Mouse (Mus musculus) embryonic facial prominence, embryonic 11.5 days (tissue): ENCODE measurements at regions not wholly inside any gene's neighbourhood (a gene's known extent, or its start where the extent isn't known, plus 50 kb on each side); places are given as distances from the start of the nearest gene placed in this dataset.

ENCODE experiments used
- ATAC-seq: fragments of 200-750 bp; cut with Nextera tagmentation; replicated peaks from 2 replicates; pipeline ENCODE4 v1.8.0; 2017; ENCODE audit warnings: low read depth; ENCODE audit not compliant: insufficient number of reproducible peaks, low FRiP score, low TSS enrichment
- DNase-seq: peaks from one replicate; pipeline ENCODE4 v3.0.0-alpha.2; 2015; ENCODE audit warnings: low spot score
- H3K27ac ChIP-seq: fragments of 300-500 bp; sonication (generic); replicated peaks from 2 replicates; pipeline ENCODE4 v1.5.1; 2014; ENCODE audit warnings: mild to moderate bottlenecking, low read depth, low read length, control low read depth
- H3K27me3 ChIP-seq: fragments of 300-500 bp; sonication (generic); 2 replicates; pipeline ENCODE4 v1.6.1; 2014; ENCODE audit warnings: mild to moderate bottlenecking, low read length, moderate library complexity, mixed read lengths; ENCODE audit not compliant: control insufficient read depth, insufficient read depth
- H3K36me3 ChIP-seq: fragments of 300-500 bp; sonication (generic); replicated peaks from 2 replicates; pipeline ENCODE4 v1.6.1; 2014; ENCODE audit warnings: low read depth, mild to moderate bottlenecking, low read length, moderate library complexity, mixed read lengths; ENCODE audit not compliant: control insufficient read depth, insufficient read depth
- H3K4me1 ChIP-seq: fragments of 300-500 bp; sonication (generic); 2 replicates; pipeline ENCODE4 v1.6.1; 2014; ENCODE audit warnings: low read length, mixed read lengths; ENCODE audit not compliant: control insufficient read depth, insufficient read depth
- H3K4me2 ChIP-seq: fragments of 300-500 bp; sonication (generic); 2 replicates; pipeline ENCODE4 v1.6.1; 2014; ENCODE audit warnings: low read depth, mild to moderate bottlenecking, control low read depth, low read length, moderate library complexity
- H3K4me3 ChIP-seq: fragments of 300-500 bp; sonication (generic); 2 replicates; pipeline ENCODE4 v1.5.1; 2014; ENCODE audit warnings: low read depth, low read length, control low read depth
- H3K9ac ChIP-seq: fragments of 300-500 bp; sonication (generic); replicated peaks from 2 replicates; pipeline ENCODE4 v1.6.1; 2014; ENCODE audit warnings: mild to moderate bottlenecking, control low read depth, low read length
- H3K9me3 ChIP-seq: fragments of 300-500 bp; sonication (generic); replicated peaks from 2 replicates; pipeline ENCODE4 v1.6.1; 2016; ENCODE audit warnings: mild to moderate bottlenecking, low read length, inconsistent platforms, mixed read lengths; ENCODE audit not compliant: control insufficient read depth
- WGBS: fragments of 180-500 bp; shearing (Covaris S2); extraction: QIAGEN DNeasy Blood & Tissue Kit; methylation state at CpG from one replicate; pipeline ENCODE4 v1.1.7; 2014; 5-methylcytosine and 5-hydroxymethylcytosine counted together

DNA sequence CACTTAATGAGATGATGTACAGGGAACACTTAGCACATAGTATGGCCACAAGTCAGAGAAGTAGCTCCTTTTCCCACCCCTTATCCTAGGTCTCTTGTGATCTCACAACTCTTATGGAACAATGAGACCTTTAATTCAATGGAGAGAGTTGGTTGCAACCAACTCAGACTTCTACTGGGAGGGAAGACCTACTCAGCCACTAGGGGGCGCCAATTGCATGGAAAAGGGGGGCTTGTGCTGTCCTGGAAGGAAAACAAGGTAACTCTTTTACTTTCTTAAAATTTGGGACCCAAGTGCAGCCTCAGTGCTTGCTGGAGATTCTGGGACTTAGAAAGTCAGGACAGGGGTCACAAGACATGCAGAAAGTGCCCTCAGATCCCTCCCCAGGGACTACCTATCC is 60.7 kb upstream of the Kcnj15 start:
- DNase-seq (peak; percentile 84), ATAC-seq (no peak)
- Histone ChIP-seq H3K9ac (no peak overlapping the region), H3K27ac (no peak overlapping the region), H3K9me3 (no peaks in the 10 kb centered on the region), H3K4me2 (no peak overlapping the region), H3K4me3 (no peak overlapping the region), H3K36me3 (no peaks in the 10 kb centered on the region), H3K27me3 (no peaks in the 10 kb centered on the region), H3K4me1 (no peaks in the 10 kb centered on the region)
- 0% methylated on average over 1 of the region's 1 CpGs for WGBS

- no peak for ATAC-seq
- no peaks in the 10 kb centered on the region for H3K9me3 ChIP-seq
These were observed 58.4 kb upstream of the Kcnj15 start for GRCm38 (mm10) chr16:95198795-95199563.

GRCm38 (mm10) chr16:95202126-95202883 is 55.1 kb upstream of the Kcnj15 start:
- H3K27ac ChIP-seq: no peak overlapping the region
- WGBS: 63% methylated on average over 7 of the region's 7 CpGs
- H3K27me3 ChIP-seq: no peaks in the 10 kb centered on the region
- no peaks in the 10 kb centered on the region for H3K4me1 ChIP-seq
- H3K36me3 ChIP-seq: no peaks in the 10 kb centered on the region
- H3K4me3 ChIP-seq: no peak overlapping the region
- DNase-seq (no peak), ATAC-seq (no peak)
- no peaks in the 10 kb centered on the region for H3K9me3 ChIP-seq
- no peak overlapping the region for H3K9ac ChIP-seq
- H3K4me2 ChIP-seq: no peak overlapping the region

More at GRCm38 (mm10) chr16:95198795-95199563, 58.4 kb upstream of the Kcnj15 start:
- H3K27ac ChIP-seq: no peak overlapping the region
- no peaks in the 10 kb centered on the region for H3K4me1 ChIP-seq
- 62% methylated on average over 19 of the region's 19 CpGs for WGBS
- H3K9ac ChIP-seq: no peak overlapping the region
- no peaks in the 10 kb centered on the region for H3K36me3 ChIP-seq
- no peak overlapping the region for H3K4me2 ChIP-seq
- H3K27me3 ChIP-seq: no peaks in the 10 kb centered on the region
- no peak for DNase-seq
- no peak overlapping the region for H3K4me3 ChIP-seq

DNA sequence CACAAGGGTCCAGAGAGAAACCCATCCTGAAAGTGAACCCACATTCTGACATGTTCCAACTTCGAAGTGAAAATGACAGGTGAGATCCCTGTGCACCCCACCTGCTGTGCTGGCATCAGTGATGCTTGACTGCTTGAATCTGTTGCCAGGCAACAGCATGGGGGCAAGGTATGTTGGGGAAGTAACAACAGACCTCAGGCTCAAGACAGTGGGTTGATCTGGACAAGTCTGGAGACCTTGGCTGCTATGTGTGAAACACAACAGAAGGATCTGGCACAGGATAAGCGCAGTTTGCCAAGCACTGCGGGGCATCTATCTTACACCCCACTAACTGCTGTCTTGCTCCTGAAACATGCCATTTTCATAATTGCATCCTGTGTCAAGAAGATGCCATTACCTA is 54.3 kb upstream of the Kcnj15 start:
- DNase-seq (no peak), ATAC-seq (no peak)
- no peaks in the 10 kb centered on the region for H3K36me3 ChIP-seq
- H3K27ac ChIP-seq: no peak overlapping the region
- H3K27me3 ChIP-seq: no peaks in the 10 kb centered on the region
- no peak overlapping the region for H3K9ac ChIP-seq
- WGBS: 86% methylated on average over 3 of the region's 3 CpGs
- H3K4me1 ChIP-seq: no peaks in the 10 kb centered on the region
- no peak overlapping the region for H3K4me2 ChIP-seq
- H3K4me3 ChIP-seq: no peak overlapping the region
- no peaks in the 10 kb centered on the region for H3K9me3 ChIP-seq

GRCm38 (mm10) chr16:95203790-95204189 is 53.6 kb upstream of the Kcnj15 start:
- Histone ChIP-seq H3K4me1 (no peaks in the 10 kb centered on the region), H3K27me3 (no peaks in the 10 kb centered on the region), H3K36me3 (no peaks in the 10 kb centered on the region), H3K27ac (no peak overlapping the region), H3K4me2 (no peak overlapping the region), H3K9me3 (no peaks in the 10 kb centered on the region), H3K9ac (no peak overlapping the region), H3K4me3 (no peak overlapping the region)
- 82% methylated on average over 3 of the region's 3 CpGs for WGBS
- no peak for DNase-seq
- ATAC-seq: no peak

GRCm38 (mm10) chr16:95204507-95204906 is 52.9 kb upstream of the Kcnj15 start:
- no peak for ATAC-seq
- DNase-seq: no peak
- H3K4me1 ChIP-seq: no peaks in the 10 kb centered on the region
- H3K4me2 ChIP-seq: no peak overlapping the region
- no peak overlapping the region for H3K9ac ChIP-seq
- no peaks in the 10 kb centered on the region for H3K27me3 ChIP-seq
- WGBS: 91% methylated on average over 6 of the region's 6 CpGs
- H3K27ac ChIP-seq: no peak overlapping the region
- no peaks in the 10 kb centered on the region for H3K9me3 ChIP-seq
- no peaks in the 10 kb centered on the region for H3K36me3 ChIP-seq
- H3K4me3 ChIP-seq: no peak overlapping the region

- no peak for ATAC-seq
- DNase-seq: no peak
- Histone ChIP-seq H3K9me3 (no peaks in the 10 kb centered on the region), H3K27me3 (no peaks in the 10 kb centered on the region), H3K4me1 (no peaks in the 10 kb centered on the region), H3K27ac (no peak overlapping the region), H3K4me3 (no peak overlapping the region), H3K36me3 (no peaks in the 10 kb centered on the region), H3K4me2 (no peak overlapping the region), H3K9ac (no peak overlapping the region)
- 91% methylated on average over 5 of the region's 5 CpGs for WGBS
These were observed 50.9 kb upstream of the Kcnj15 start for GRCm38 (mm10) chr16:95206445-95206844.

- ATAC-seq (no peak), DNase-seq (no peak)
- no peaks in the 10 kb centered on the region for H3K9me3 ChIP-seq
- no peaks in the 10 kb centered on the region for H3K36me3 ChIP-seq
- H3K4me2 ChIP-seq: no peak overlapping the region
- no peaks in the 10 kb centered on the region for H3K4me1 ChIP-seq
- H3K27me3 ChIP-seq: no peaks in the 10 kb centered on the region
- 70% methylated on average over 6 of the region's 6 CpGs for WGBS
- H3K4me3 ChIP-seq: no peak overlapping the region
- no peak overlapping the region for H3K27ac ChIP-seq
- H3K9ac ChIP-seq: no peak overlapping the region
These were observed 49.8 kb upstream of the Kcnj15 start for GRCm38 (mm10) chr16:95207547-95207946.
